Mouse (Mus musculus): ENCODE measurements around the gene Ugt1a9. TPM values are rescaled to one million over a fixed set of nuclear protein-coding genes. Genes with fewer than 3 reads are reported as not detected.

The Ugt1a9 gene
- polyA plus RNA-seq, 1 experiment from 2014 or later: not detected

DNA sequence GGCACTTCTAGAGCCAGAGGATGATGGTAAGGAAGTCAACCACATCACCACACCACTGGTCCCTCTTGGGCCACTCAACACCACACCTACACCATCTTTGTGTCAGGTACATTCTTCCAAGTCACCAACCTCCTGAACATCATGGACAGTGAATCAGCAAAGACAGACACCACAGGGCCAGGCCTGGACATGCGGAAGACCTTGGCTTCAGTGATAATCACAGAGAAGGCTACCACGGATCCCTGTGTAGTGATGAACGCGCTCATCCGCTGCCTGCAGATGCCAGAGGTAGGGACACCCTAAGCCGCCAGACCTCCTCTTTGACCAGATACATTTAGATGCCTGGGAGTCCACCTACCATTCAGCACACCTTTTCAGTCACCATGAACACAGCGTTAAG, 157.5 kb downstream of the Ugt1a9 start:
- H3K4me3 ChIP-seq: no peak overlapping the region
- WGBS: 74% methylated on average over 7 of the region's 7 CpGs
- H3K4me2 ChIP-seq: no peak overlapping the region
- H3K9me3 ChIP-seq: peaks cover 79% of the 10 kb centered on the region
- H3K36me3 ChIP-seq: no peaks in the 10 kb centered on the region
- no peak overlapping the region for H3K9ac ChIP-seq
- no peaks in the 10 kb centered on the region for H3K27me3 ChIP-seq
- no peak overlapping the region for H3K27ac ChIP-seq
- H3K4me1 ChIP-seq (replicated peaks): no peaks in the 10 kb centered on the region
- no peak for ATAC-seq (ENCODE audit: low FRiP score)

DNA sequence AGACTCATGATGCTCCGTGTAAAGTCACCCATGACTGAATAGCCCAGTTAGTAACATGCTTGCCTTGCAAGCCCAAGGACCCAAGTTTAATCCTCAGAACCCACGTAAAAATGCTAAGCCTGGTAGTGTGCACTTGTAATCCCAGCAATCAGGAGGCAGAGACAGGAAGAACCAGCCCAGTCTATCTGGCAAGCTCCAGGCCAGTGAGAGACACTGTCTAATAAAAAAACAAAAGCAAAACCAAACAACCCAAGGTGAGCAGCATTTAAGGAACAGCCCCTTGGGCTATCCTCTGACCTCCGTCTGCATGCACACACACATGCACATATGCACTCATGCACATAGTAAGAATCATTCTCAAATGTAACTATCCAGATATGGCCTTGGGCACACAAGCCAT, 159.0 kb downstream of the Ugt1a9 start:
- H3K36me3 ChIP-seq: no peaks in the 10 kb centered on the region
- ATAC-seq (ENCODE audit: low FRiP score): no peak
- 81% methylated on average over 3 of the region's 3 CpGs for WGBS

DNA sequence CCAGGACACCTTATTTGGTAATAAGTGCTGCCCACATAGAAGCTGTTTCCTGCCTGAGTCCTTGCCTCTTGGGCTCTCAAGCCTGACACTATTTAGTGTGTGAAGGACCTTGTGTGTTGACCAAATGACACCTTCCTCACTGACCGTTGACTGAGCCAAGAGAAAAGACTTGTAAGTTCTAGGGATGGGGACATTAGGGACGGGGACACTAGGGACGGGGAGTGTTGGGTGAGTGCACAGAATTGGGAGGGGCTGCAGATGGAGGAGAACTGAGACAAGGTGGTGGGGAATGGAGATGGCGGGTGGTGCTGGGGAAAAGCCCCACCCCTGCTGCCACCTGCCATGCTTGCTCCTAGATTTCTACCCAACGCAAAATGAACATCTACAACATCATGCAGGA, 159.4 kb downstream of the Ugt1a9 start:
- no peak overlapping the region for H3K9ac ChIP-seq
- ATAC-seq (ENCODE audit: low FRiP score): no peak
- no peak overlapping the region for H3K4me3 ChIP-seq
- peaks cover 98% of the 10 kb centered on the region for H3K9me3 ChIP-seq
- no peaks in the 10 kb centered on the region for H3K4me1 ChIP-seq (replicated peaks)
- 88% methylated on average over 5 of the region's 5 CpGs for WGBS
- no peak overlapping the region for H3K27ac ChIP-seq
- H3K4me2 ChIP-seq: no peak overlapping the region
- H3K27me3 ChIP-seq: no peaks in the 10 kb centered on the region
- H3K36me3 ChIP-seq: no peaks in the 10 kb centered on the region

More for the DNA sequence above, 159.0 kb downstream of the Ugt1a9 start:
- Histone ChIP-seq H3K4me1 (replicated peaks) (no peaks in the 10 kb centered on the region), H3K9me3 (peaks cover 94% of the 10 kb centered on the region), H3K27ac (no peak overlapping the region), H3K9ac (no peak overlapping the region), H3K4me2 (no peak overlapping the region), H3K27me3 (no peaks in the 10 kb centered on the region), H3K4me3 (no peak overlapping the region)

- Histone ChIP-seq H3K9ac (no peak overlapping the region), H3K27ac (no peak overlapping the region), H3K9me3 (peaks cover 100% of the 10 kb centered on the region), H3K4me3 (no peak overlapping the region), H3K27me3 (no peaks in the 10 kb centered on the region), H3K4me1 (replicated peaks) (no peaks in the 10 kb centered on the region), H3K4me2 (no peak overlapping the region), H3K36me3 (no peaks in the 10 kb centered on the region)
- peak; percentile 2; the same call in 1 of the 2 replicates for ATAC-seq (ENCODE audit: low FRiP score)
- WGBS: 76% methylated on average over 7 of the region's 7 CpGs
These were observed 159.8 kb downstream of the Ugt1a9 start for GRCm38 (mm10) chr1:88230421-88230820.

DNA sequence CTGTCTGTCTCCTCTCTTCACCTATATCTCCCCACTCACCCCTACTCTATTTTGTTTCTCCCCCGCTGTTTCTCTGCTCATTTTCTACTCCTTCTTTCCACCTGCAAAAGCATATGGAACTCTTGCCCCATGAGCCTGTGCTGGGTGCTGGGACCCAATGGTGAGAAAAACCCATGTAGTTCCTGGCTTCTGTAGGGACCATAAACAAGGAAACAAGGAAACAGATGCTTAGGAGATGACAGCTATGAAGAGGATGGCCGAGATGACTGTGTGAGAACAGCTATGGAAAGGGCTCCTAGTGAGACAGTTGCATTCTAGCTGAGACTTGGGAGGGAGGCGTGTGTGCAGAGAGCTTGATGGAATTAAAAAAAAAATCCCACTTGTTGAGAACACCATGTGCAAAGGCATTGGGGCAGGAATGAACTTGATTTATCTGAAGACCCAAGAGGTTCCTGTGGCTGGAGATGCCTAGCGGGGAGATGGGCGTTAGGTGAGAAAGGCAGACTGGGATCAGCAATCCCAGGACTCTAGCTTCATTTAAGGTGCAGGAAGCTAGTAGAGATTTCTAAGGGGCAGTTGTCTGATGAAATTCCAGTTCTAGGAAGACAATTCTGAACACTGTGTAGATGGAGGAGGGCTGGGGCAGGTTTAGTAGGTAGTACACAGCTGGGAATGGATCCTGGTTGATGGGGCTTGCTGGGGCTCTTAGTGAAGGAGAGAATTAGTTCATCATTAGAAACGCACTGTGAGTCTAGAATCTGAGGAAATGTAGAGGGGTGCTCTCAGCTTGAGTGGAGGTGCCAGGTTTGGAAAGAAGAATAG, 160.6 kb downstream of the Ugt1a9 start:
- Histone ChIP-seq H3K27ac (no peak overlapping the region), H3K9me3 (peaks cover 100% of the 10 kb centered on the region), H3K9ac (no peak overlapping the region), H3K4me1 (replicated peaks) (no peaks in the 10 kb centered on the region), H3K4me2 (no peak overlapping the region), H3K36me3 (no peaks in the 10 kb centered on the region), H3K27me3 (no peaks in the 10 kb centered on the region), H3K4me3 (no peak overlapping the region)
- WGBS: 77% methylated on average over 6 of the region's 6 CpGs
- no peak for ATAC-seq (ENCODE audit: low FRiP score)

GRCm38 (mm10) chr1:88231803-88232499, 161.4 kb downstream of the Ugt1a9 start:
- 71% methylated on average over 7 of the region's 7 CpGs for whole genome bisulfite sequencing
- Histone ChIP-seq H3K4me1 (replicated peaks) (no peaks in the 10 kb centered on the region), H3K36me3 (no peaks in the 10 kb centered on the region)

DNA sequence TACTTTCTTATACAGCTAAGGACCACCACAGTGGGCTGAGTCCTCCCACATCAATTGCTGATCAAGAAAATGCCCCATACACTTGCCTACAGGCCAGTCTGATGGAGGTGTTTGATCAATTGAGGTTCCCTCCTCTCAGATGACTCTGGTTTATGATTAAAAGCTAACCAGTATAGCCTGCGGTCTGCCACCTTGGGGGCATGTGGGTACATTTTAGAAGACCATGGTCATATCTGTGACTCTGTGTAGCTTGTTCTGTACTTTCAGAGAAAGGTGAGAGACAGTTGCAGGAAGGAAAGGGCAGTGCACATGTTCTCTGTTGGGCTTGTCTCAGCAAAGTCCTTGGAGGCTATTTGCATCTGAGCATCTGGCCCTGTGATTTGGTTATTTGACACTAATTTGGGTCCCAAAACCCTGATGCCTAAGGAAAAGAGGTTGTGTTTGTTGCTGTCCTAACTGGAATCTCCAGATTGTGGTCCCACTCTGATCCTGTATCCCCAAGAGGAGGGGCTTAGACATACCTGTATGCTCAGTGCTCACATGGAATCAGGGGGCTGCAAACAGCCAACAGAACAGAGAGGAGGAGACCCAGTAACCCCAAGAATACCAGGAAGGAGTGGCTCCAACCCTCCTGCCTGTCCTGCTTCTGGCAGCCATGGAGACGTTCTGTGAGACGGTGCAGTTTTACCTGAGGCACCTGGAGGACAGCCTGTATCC, 162.2 kb downstream of the Ugt1a9 start:
- H3K4me3 ChIP-seq: no peak overlapping the region
- no peaks in the 10 kb centered on the region for H3K27me3 ChIP-seq
- H3K9ac ChIP-seq: no peak overlapping the region
- no peak for ATAC-seq (ENCODE audit: low FRiP score)
- H3K27ac ChIP-seq: no peak overlapping the region
- 53% methylated on average over 3 of the region's 3 CpGs for WGBS
- H3K9me3 ChIP-seq: peaks cover 97% of the 10 kb centered on the region
- no peaks in the 10 kb centered on the region for H3K36me3 ChIP-seq
- H3K4me1 ChIP-seq (replicated peaks): no peaks in the 10 kb centered on the region
- H3K4me2 ChIP-seq: no peak overlapping the region

More at GRCm38 (mm10) chr1:88231803-88232499, 161.4 kb downstream of the Ugt1a9 start:
- Histone ChIP-seq H3K9ac (no peak overlapping the region), H3K27ac (no peak overlapping the region), H3K4me3 (no peak overlapping the region), H3K9me3 (peaks cover 97% of the 10 kb centered on the region), H3K4me2 (no peak overlapping the region), H3K27me3 (no peaks in the 10 kb centered on the region)
- ATAC-seq (ENCODE audit: low FRiP score): no peak

- H3K36me3 ChIP-seq: no peaks in the 10 kb centered on the region
- H3K27ac ChIP-seq: no peak overlapping the region
- H3K9me3 ChIP-seq: peaks cover 97% of the 10 kb centered on the region
- no peak for ATAC-seq (ENCODE audit: low FRiP score)
- no peaks in the 10 kb centered on the region for H3K4me1 ChIP-seq (replicated peaks)
- H3K4me2 ChIP-seq: no peak overlapping the region
- H3K9ac ChIP-seq: no peak overlapping the region
- H3K4me3 ChIP-seq: no peak overlapping the region
- 70% methylated on average over 14 of the region's 14 CpGs for whole genome bisulfite sequencing
- H3K27me3 ChIP-seq: no peaks in the 10 kb centered on the region
These were observed 163.0 kb downstream of the Ugt1a9 start for GRCm38 (mm10) chr1:88233421-88234247.

GRCm38 (mm10) chr1:88234248-88234610, 163.6 kb downstream of the Ugt1a9 start:
- Histone ChIP-seq H3K27me3 (no peaks in the 10 kb centered on the region), H3K27ac (no peak overlapping the region), H3K9ac (no peak overlapping the region), H3K36me3 (no peaks in the 10 kb centered on the region), H3K4me1 (replicated peaks) (no peaks in the 10 kb centered on the region), H3K4me2 (no peak overlapping the region), H3K9me3 (peaks cover 97% of the 10 kb centered on the region), H3K4me3 (no peak overlapping the region)
- no peak for ATAC-seq (ENCODE audit: low FRiP score)
- 67% methylated on average over 4 of the region's 4 CpGs for WGBS

DNA sequence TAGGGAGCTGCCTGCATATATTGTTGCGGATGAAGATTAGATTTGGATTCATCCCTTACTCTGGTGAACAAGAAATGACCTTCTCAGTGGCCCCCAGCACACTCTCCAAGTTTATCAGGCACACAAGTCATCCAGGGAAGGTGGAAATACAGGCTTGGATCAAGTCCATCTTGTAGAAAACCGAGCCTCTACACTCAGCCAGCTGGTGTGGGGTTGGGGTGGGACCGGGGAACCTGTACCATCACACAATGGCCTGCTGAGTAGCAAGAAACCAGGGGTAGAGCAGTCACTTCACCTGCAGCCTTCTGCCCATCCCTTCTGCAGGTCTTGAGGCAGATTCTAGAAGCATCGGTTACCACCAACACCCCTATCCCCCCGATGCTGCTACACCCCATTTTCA, 164.0 kb downstream of the Ugt1a9 start:
- no peak for ATAC-seq (ENCODE audit: low FRiP score)
- peaks cover 97% of the 10 kb centered on the region for H3K9me3 ChIP-seq
- WGBS: 45% methylated on average over 5 of the region's 5 CpGs

GRCm38 (mm10) chr1:88235046-88235893, 164.7 kb downstream of the Ugt1a9 start:
- WGBS: 63% methylated on average over 11 of the region's 11 CpGs
- Histone ChIP-seq H3K4me3 (no peak overlapping the region), H3K27me3 (no peaks in the 10 kb centered on the region), H3K4me2 (no peak overlapping the region), H3K9me3 (peaks cover 97% of the 10 kb centered on the region), H3K27ac (no peak overlapping the region), H3K4me1 (replicated peaks) (no peaks in the 10 kb centered on the region), H3K36me3 (no peaks in the 10 kb centered on the region), H3K9ac (no peak overlapping the region)
- ATAC-seq (ENCODE audit: low FRiP score): no peak

More for the DNA sequence above, 164.0 kb downstream of the Ugt1a9 start:
- Histone ChIP-seq H3K4me2 (no peak overlapping the region), H3K4me1 (replicated peaks) (no peaks in the 10 kb centered on the region), H3K4me3 (no peak overlapping the region), H3K9ac (no peak overlapping the region), H3K36me3 (no peaks in the 10 kb centered on the region), H3K27me3 (no peaks in the 10 kb centered on the region), H3K27ac (no peak overlapping the region)

Measured in hindbrain, embryonic 13.5 days (tissue).